Mouse (Mus musculus): Measurements from ENCODE around the gene Snx30.

- no peak for TF ChIP-seq GATA1 (IDR thresholded peaks at IDR 0.05; ENCODE audit: borderline replicate concordance, low read length)
- no peak for TF ChIP-seq FLI1 (IDR thresholded peaks at IDR 0.05; ENCODE audit: low read length)
Measured at GRCm38 (mm10) chr4:59805181-59805967, at the start of gene Snx30.
